In the genomic region with DNA sequence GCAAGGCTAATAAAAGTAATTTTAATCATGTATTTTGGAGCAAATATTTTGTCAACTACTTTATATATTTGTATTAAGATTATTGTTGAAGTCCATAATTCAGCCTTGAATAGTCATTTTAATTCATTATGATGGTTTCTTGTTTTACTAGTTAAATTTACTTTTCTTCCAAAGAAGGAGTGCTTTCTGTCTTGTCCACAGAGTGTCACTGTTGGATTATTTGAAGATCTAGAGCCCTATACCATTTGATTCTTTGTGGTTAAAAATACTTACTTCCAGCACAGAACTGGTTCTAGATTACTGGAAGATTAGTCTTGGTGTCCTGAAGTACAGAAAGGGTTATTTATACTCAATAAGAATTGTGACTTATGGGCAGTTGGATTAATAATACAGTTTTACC, we compare ENCODE assay signal across 32 mouse cellular contexts. TPM values are rescaled to one million over a fixed set of nuclear protein-coding genes. Genes with fewer than 3 reads are reported as not detected.
DNase-seq lines count a peak whose midpoint lies in the region; ATAC-seq and TF ChIP-seq lines count a peak whose summit lies in the region.
"Had no signal": no experiment of that assay in that cellular context is flagged by ENCODE, and none has a peak within 500 bp of the region (broad histone marks: within the 10 kb centered on the region; RNA-seq: fewer than 3 reads in every experiment).

No protein-coding gene starts in this region.

- TF ChIP-seq CTCF in layer of hippocampus, adult 2 months (conservative IDR thresholded peaks at IDR 0.05) = peak; percentile 63
- peak; percentile 60 for TF ChIP-seq CTCF in midbrain, postnatal 0 days (IDR thresholded peaks at IDR 0.05)

- H3K27me3 ChIP-seq in forebrain, embryonic 14.5 days (replicated peaks; ENCODE audit: control insufficient read depth, insufficient read depth, low read length) = no peaks in the 10 kb centered on the region
- H3K27me3 ChIP-seq in forebrain, embryonic 12.5 days = peaks cover 5% of the 10 kb centered on the region; the same call in 1 of the 2 replicates
- H3K27me3 ChIP-seq in midbrain, postnatal 0 days (ENCODE audit: insufficient read depth, low read length) = no peaks in the 10 kb centered on the region
- peaks cover 2% of the 10 kb centered on the region; the same call in 1 of the 2 replicates for H3K27me3 ChIP-seq in midbrain, embryonic 13.5 days
- H3K27me3 ChIP-seq: forebrain, embryonic 15.5 days; heart, embryonic 13.5 days had no signal

- H3K4me2 ChIP-seq in forebrain, embryonic 14.5 days (ENCODE audit: low read length) = no peak overlapping the region
- no peak overlapping the region for H3K4me2 ChIP-seq in forebrain, embryonic 12.5 days
- no peak overlapping the region for H3K4me2 ChIP-seq in midbrain, postnatal 0 days (ENCODE audit: low read depth, low read length, poor library complexity, severe bottlenecking)
- no peak overlapping the region for H3K4me2 ChIP-seq in midbrain, embryonic 13.5 days (replicated peaks)
- H3K4me2 ChIP-seq: embryonic facial prominence, embryonic 13.5 days; forebrain, embryonic 15.5 days; heart, embryonic 13.5 days; hindbrain, embryonic 14.5 days had no signal

- H3K9ac ChIP-seq in forebrain, embryonic 14.5 days (ENCODE audit: low read length) = no peak overlapping the region
- H3K9ac ChIP-seq in forebrain, embryonic 12.5 days = no peak overlapping the region
- H3K9ac ChIP-seq in midbrain, postnatal 0 days (replicated peaks; ENCODE audit: low read length, poor library complexity, severe bottlenecking) = no peak overlapping the region
- no peak overlapping the region for H3K9ac ChIP-seq in midbrain, embryonic 13.5 days (replicated peaks)
- H3K9ac ChIP-seq: embryonic facial prominence, embryonic 13.5 days; forebrain, embryonic 15.5 days; heart, embryonic 13.5 days; hindbrain, embryonic 14.5 days had no signal

- H3K4me1 ChIP-seq in forebrain, embryonic 14.5 days (ENCODE audit: control insufficient read depth, insufficient read depth, low read length) = no peaks in the 10 kb centered on the region
- H3K4me1 ChIP-seq in forebrain, embryonic 12.5 days = no peaks in the 10 kb centered on the region
- no peaks in the 10 kb centered on the region for H3K4me1 ChIP-seq in midbrain, postnatal 0 days (ENCODE audit: insufficient read depth, low read length)
- no peaks in the 10 kb centered on the region for H3K4me1 ChIP-seq in midbrain, embryonic 13.5 days (replicated peaks)
- H3K4me1 ChIP-seq: embryonic facial prominence, embryonic 10.5 days; embryonic facial prominence, embryonic 13.5 days; forebrain, embryonic 15.5 days; heart, embryonic 10.5 days; heart, embryonic 13.5 days had no signal

- H3K36me3 ChIP-seq in forebrain, embryonic 14.5 days (ENCODE audit: control insufficient read depth, insufficient read depth, low read length) = no peaks in the 10 kb centered on the region
- H3K36me3 ChIP-seq in forebrain, embryonic 12.5 days (replicated peaks) = no peaks in the 10 kb centered on the region
- no peaks in the 10 kb centered on the region for H3K36me3 ChIP-seq in midbrain, postnatal 0 days (ENCODE audit: insufficient read depth, low read length)
- H3K36me3 ChIP-seq in midbrain, embryonic 13.5 days = no peaks in the 10 kb centered on the region
- H3K36me3 ChIP-seq: embryonic facial prominence, embryonic 10.5 days; embryonic facial prominence, embryonic 13.5 days; forebrain, embryonic 15.5 days; heart, embryonic 10.5 days; heart, embryonic 13.5 days had no signal

- no peak for ATAC-seq in forebrain, embryonic 14.5 days
- ATAC-seq in forebrain, embryonic 12.5 days (ENCODE audit: low FRiP score) = no peak
- no peak for ATAC-seq in midbrain, postnatal 0 days (ENCODE audit: low FRiP score)
- no peak for ATAC-seq in midbrain, embryonic 13.5 days
- ATAC-seq: activated CD4-positive, CD25-positive, alpha-beta regulatory T cell, adult 4 months; forebrain, embryonic 15.5 days had no signal

- DNase-seq in forebrain, embryonic 14.5 days (ENCODE audit: low spot score) = peak; percentile 1
- no peak for DNase-seq in layer of hippocampus, adult 2 months (ENCODE audit: low spot score in 2 of 2)
- no peak for DNase-seq in layer of hippocampus, adult 9-10 months (ENCODE audit: low spot score)
- no peak for DNase-seq in midbrain, postnatal 0 days (ENCODE audit: low spot score)
- DNase-seq in right cerebral cortex, postnatal 14 days = no peak
- DNase-seq: adrenal gland, adult 8-10 months; adrenal gland, postnatal 36 days; cerebellum, adult 11-12 months; cerebellum, adult 8-10 months; cerebellum, postnatal 10 days; cerebellum, postnatal 36 days; embryo, embryonic 11 days; gastrocnemius, postnatal 10 days; gastrocnemius, postnatal 36 days; heart, adult 2 months; heart, postnatal 14 days; heart, postnatal 4 days had no signal

- no peak overlapping the region for H3K27ac ChIP-seq in forebrain, embryonic 14.5 days (ENCODE audit: low read depth, low read length)
- H3K27ac ChIP-seq in forebrain, embryonic 12.5 days = no peak overlapping the region
- no peak overlapping the region for H3K27ac ChIP-seq in layer of hippocampus, adult 2 months
- no peak overlapping the region for H3K27ac ChIP-seq in midbrain, postnatal 0 days (ENCODE audit: low read depth, low read length)
- no peak overlapping the region for H3K27ac ChIP-seq in midbrain, embryonic 13.5 days
- H3K27ac ChIP-seq: embryonic facial prominence, embryonic 10.5 days; embryonic facial prominence, embryonic 13.5 days; forebrain, embryonic 15.5 days; heart, adult 2 months; heart, embryonic 10.5 days; heart, embryonic 13.5 days; hindbrain, embryonic 14.5 days had no signal

- no peaks in the 10 kb centered on the region for H3K9me3 ChIP-seq in forebrain, embryonic 14.5 days (replicated peaks; ENCODE audit: control insufficient read depth, low read length)
- H3K9me3 ChIP-seq in forebrain, embryonic 12.5 days = no peaks in the 10 kb centered on the region
- H3K9me3 ChIP-seq in midbrain, postnatal 0 days (ENCODE audit: low read length) = no peaks in the 10 kb centered on the region
- H3K9me3 ChIP-seq in midbrain, embryonic 13.5 days = no peaks in the 10 kb centered on the region
- H3K9me3 ChIP-seq: embryonic facial prominence, embryonic 10.5 days; embryonic facial prominence, embryonic 13.5 days; forebrain, embryonic 15.5 days; heart, embryonic 10.5 days; heart, embryonic 13.5 days had no signal

- no peak overlapping the region for H3K4me3 ChIP-seq in forebrain, embryonic 14.5 days (ENCODE audit: low read depth, low read length)
- H3K4me3 ChIP-seq in forebrain, embryonic 12.5 days (replicated peaks) = no peak overlapping the region
- H3K4me3 ChIP-seq in layer of hippocampus, adult 2 months = no peak overlapping the region
- no peak overlapping the region for H3K4me3 ChIP-seq in midbrain, postnatal 0 days (ENCODE audit: low read depth, low read length)
- no peak overlapping the region for H3K4me3 ChIP-seq in midbrain, embryonic 13.5 days (replicated peaks)
- H3K4me3 ChIP-seq: embryonic facial prominence, embryonic 10.5 days; embryonic facial prominence, embryonic 13.5 days; erythroblast, embryonic 14.5 days; forebrain, embryonic 15.5 days; heart, adult 2 months; heart, embryonic 10.5 days; heart, embryonic 13.5 days had no signal

RNA-seq across cellular contexts. Expression of a gene that starts 29.2 kb away (rescaled TPM):
- polyA plus RNA-seq in forebrain, embryonic 14.5 days (2014; fragmentation: Nextera tagmentation; extraction: Ambion mirVana) = not detected in 2 replicates
- not detected in 2 replicates for polyA plus RNA-seq in forebrain, embryonic 12.5 days (2016; fragmentation: Nextera tagmentation; extraction: Ambion mirVana)
- not detected for total RNA-seq in layer of hippocampus, adult 2 months (2021)
- 0.05 and 0.11 TPM in 2 replicates for total RNA-seq in midbrain, postnatal 0 days (2014; rRNA removed)
- polyA plus RNA-seq in midbrain, postnatal 0 days (2015; fragmentation: Nextera tagmentation; extraction: Ambion mirVana) = not detected in 2 replicates
- not detected in 2 replicates for polyA plus RNA-seq in midbrain, embryonic 13.5 days (2015; fragmentation: Nextera tagmentation; extraction: Ambion mirVana)
- total RNA-seq: adrenal gland, adult 8-10 months; adrenal gland, postnatal 36 days; gastrocnemius, adult 18-20 months; gastrocnemius, postnatal 36 days; granulocyte monocyte progenitor cell, adult 5-6 weeks; heart, adult 2 months; heart, postnatal 14 days; heart, postnatal 4 days had no signal
- polyA plus RNA-seq: activated CD4-positive, CD25-positive, alpha-beta regulatory T cell, adult 4 months; cortical plate, adult 2 months; embryonic facial prominence, embryonic 10.5 days; embryonic facial prominence, embryonic 13.5 days; erythroblast, embryonic 14.5 days; forebrain, embryonic 15.5 days; heart, adult 2 months; heart, embryonic 10.5 days; heart, embryonic 13.5 days; heart, embryonic 16.5 days; hindbrain, embryonic 11.5 days; hindbrain, embryonic 14.5 days had no signal
